Mouse (Mus musculus) lung, embryonic 16.5 days (tissue): ENCODE results near the gene Fam222a. TPM values are rescaled to one million over a fixed set of nuclear protein-coding genes. Genes with fewer than 3 reads are reported as not detected.
A peak's percentile ranks its signal among the peaks of the same experiment; 100 is the strongest.

ENCODE experiments used
- ATAC-seq: fragments of 200-750 bp; cut with Nextera tagmentation; 2 replicates; pipeline ENCODE4 v1.8.0; 2017; ENCODE audit warnings: low read depth, mild to moderate bottlenecking, moderate library complexity
- H3K27ac ChIP-seq: fragments of 300-500 bp; sonication (generic); 2 replicates; pipeline ENCODE4 v1.5.1; 2014; ENCODE audit warnings: mild to moderate bottlenecking, control low read depth, low read length
- H3K27me3 ChIP-seq: fragments of 300-500 bp; sonication (generic); 2 replicates; pipeline ENCODE4 v1.6.1; 2014; ENCODE audit warnings: low read depth, low read length, mixed read lengths; ENCODE audit not compliant: control insufficient read depth, insufficient read depth
- H3K36me3 ChIP-seq: fragments of 300-500 bp; sonication (generic); 2 replicates; pipeline ENCODE4 v1.6.1; 2014; ENCODE audit warnings: low read length; ENCODE audit not compliant: control insufficient read depth, insufficient read depth
- H3K4me1 ChIP-seq: fragments of 300-500 bp; sonication (generic); replicated peaks from 2 replicates; pipeline ENCODE4 v1.6.1; 2014; ENCODE audit warnings: low read length, mixed read lengths; ENCODE audit not compliant: control insufficient read depth, insufficient read depth
- H3K4me2 ChIP-seq: fragments of 300-500 bp; sonication (generic); 2 replicates; pipeline ENCODE4 v1.6.1; 2014; ENCODE audit warnings: low read depth, low read length, control low read depth
- H3K4me3 ChIP-seq: fragments of 300-500 bp; sonication (generic); 2 replicates; pipeline ENCODE4 v1.5.1; 2014; ENCODE audit warnings: mild to moderate bottlenecking, low read length, control low read depth
- H3K9ac ChIP-seq: fragments of 300-500 bp; sonication (generic); 2 replicates; pipeline ENCODE4 v1.6.1; 2014; ENCODE audit warnings: low read length, control low read depth
- H3K9me3 ChIP-seq: fragments of 300-500 bp; sonication (generic); 2 replicates; pipeline ENCODE4 v1.6.1; 2016; ENCODE audit warnings: low read length; ENCODE audit not compliant: control insufficient read depth
- WGBS: fragments of 180-500 bp; shearing (Covaris S2); extraction: QIAGEN DNeasy Blood & Tissue Kit; methylation state at CpG from one replicate; pipeline ENCODE4 v1.1.7; 2014; 5-methylcytosine and 5-hydroxymethylcytosine counted together
- polyA plus RNA-seq: library from polyadenylated mRNA; unstranded; fragments of >200 nt; fragmentation: Nextera tagmentation; extraction: Ambion mirVana; gene quantifications from 2 replicates; pipeline ENCODE4 v1.2.1, GENCODE M21; 2015

Gene Fam222a
- polyA plus RNA-seq, 1 experiment from 2014 or later, result 2.3 TPM

GRCm38 (mm10) chr5:114585682-114586081 is 17.9 kb downstream of the Fam222a start:
- H3K4me2 ChIP-seq, result no peak overlapping the region
- WGBS, result 11% methylated on average over 5 of the region's 5 CpGs

DNA sequence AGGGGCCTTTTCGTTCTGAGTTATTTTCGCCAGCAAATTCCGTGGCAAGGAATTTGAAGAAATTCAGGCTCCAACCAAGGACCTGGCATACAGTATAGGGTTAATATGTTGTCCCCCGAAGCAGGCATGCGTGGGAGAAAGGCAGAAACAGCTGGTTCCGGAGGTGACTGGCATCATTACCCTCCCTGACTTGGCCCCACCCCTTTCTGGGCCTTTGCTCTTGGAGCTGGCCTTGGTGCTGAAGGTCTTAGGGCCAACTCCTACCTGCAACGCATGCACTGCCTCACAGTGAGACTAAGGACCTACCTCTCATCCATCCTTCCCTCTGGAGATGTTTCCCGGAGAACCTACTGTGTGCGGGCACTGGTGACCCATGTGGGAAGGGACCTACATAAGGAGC is 20.1 kb downstream of the Fam222a start:
- no peak for ATAC-seq
- Histone ChIP-seq H3K27ac (no peak overlapping the region), H3K36me3 (no peaks in the 10 kb centered on the region), H3K4me2 (no peak overlapping the region), H3K27me3 (no peaks in the 10 kb centered on the region), H3K4me1 (peaks cover 58% of the 10 kb centered on the region), H3K9me3 (no peaks in the 10 kb centered on the region), H3K4me3 (no peak overlapping the region), H3K9ac (no peak overlapping the region)
- 35% methylated on average over 9 of the region's 9 CpGs for WGBS

More at GRCm38 (mm10) chr5:114585682-114586081, 17.9 kb downstream of the Fam222a start:
- Histone ChIP-seq H3K4me1 (peaks cover 45% of the 10 kb centered on the region), H3K27ac (peak overlapping the region; percentile 26), H3K9me3 (no peaks in the 10 kb centered on the region), H3K36me3 (no peaks in the 10 kb centered on the region), H3K27me3 (no peaks in the 10 kb centered on the region), H3K4me3 (no peak overlapping the region), H3K9ac (peak overlapping the region; percentile 14; the same call in 1 of the 2 replicates)
- no peak for ATAC-seq

GRCm38 (mm10) chr5:114588416-114588815 is 20.6 kb downstream of the Fam222a start:
- no peak overlapping the region for H3K9ac ChIP-seq
- peaks cover 62% of the 10 kb centered on the region for H3K4me1 ChIP-seq
- H3K4me3 ChIP-seq, result no peak overlapping the region
- ATAC-seq, result no peak
- 37% methylated on average over 10 of the region's 10 CpGs for WGBS
- no peak overlapping the region for H3K27ac ChIP-seq
- H3K36me3 ChIP-seq, result no peaks in the 10 kb centered on the region
- H3K9me3 ChIP-seq, result no peaks in the 10 kb centered on the region
- H3K27me3 ChIP-seq, result no peaks in the 10 kb centered on the region
- H3K4me2 ChIP-seq, result no peak overlapping the region

- 48% methylated on average over 6 of the region's 6 CpGs for WGBS
- H3K27me3 ChIP-seq, result no peaks in the 10 kb centered on the region
- no peaks in the 10 kb centered on the region for H3K9me3 ChIP-seq
- no peak overlapping the region for H3K9ac ChIP-seq
- H3K4me1 ChIP-seq, result peaks cover 64% of the 10 kb centered on the region
- no peak overlapping the region for H3K4me3 ChIP-seq
- ATAC-seq, result no peak
- H3K4me2 ChIP-seq, result no peak overlapping the region
- no peak overlapping the region for H3K27ac ChIP-seq
- H3K36me3 ChIP-seq, result no peaks in the 10 kb centered on the region
These were observed 21.2 kb downstream of the Fam222a start for GRCm38 (mm10) chr5:114589026-114589425.

DNA sequence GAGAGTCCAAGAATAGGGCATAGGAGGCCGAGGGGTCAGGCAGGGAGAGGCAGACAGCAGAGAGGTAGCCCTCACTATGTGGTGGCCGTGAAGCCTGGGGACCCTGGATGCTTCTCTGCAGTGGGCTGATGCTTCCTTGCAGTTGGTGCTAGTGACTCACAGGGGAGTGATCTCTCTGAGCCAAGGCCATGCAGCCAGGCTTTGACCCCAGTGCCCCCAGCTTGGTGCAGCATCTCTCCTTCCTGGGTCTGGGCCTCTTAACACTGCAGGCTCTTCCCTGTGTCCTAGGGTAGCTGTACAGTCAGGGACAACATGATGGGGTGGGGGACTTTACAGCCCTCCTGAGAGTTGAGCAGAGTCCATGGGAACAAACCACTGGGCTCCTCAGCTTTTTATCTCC is 21.6 kb downstream of the Fam222a start:
- Histone ChIP-seq H3K4me2 (no peak overlapping the region), H3K9me3 (no peaks in the 10 kb centered on the region), H3K9ac (no peak overlapping the region), H3K27ac (no peak overlapping the region), H3K27me3 (no peaks in the 10 kb centered on the region), H3K36me3 (no peaks in the 10 kb centered on the region), H3K4me1 (peaks cover 69% of the 10 kb centered on the region), H3K4me3 (no peak overlapping the region)
- 47% methylated on average over 2 of the region's 2 CpGs for WGBS
- no peak for ATAC-seq

GRCm38 (mm10) chr5:114590043-114590913 is 22.5 kb downstream of the Fam222a start:
- H3K4me1 ChIP-seq, result peaks cover 69% of the 10 kb centered on the region
- H3K9me3 ChIP-seq, result no peaks in the 10 kb centered on the region
- H3K4me3 ChIP-seq, result no peak overlapping the region
- 69% methylated on average over 17 of the region's 17 CpGs for WGBS
- H3K4me2 ChIP-seq, result no peak overlapping the region
- ATAC-seq, result no peak; the same call in 1 of the 2 replicates
- H3K27ac ChIP-seq, result peak overlapping the region; percentile 56; the same call in 1 of the 2 replicates
- no peaks in the 10 kb centered on the region for H3K36me3 ChIP-seq
- no peaks in the 10 kb centered on the region for H3K27me3 ChIP-seq
- no peak overlapping the region for H3K9ac ChIP-seq

DNA sequence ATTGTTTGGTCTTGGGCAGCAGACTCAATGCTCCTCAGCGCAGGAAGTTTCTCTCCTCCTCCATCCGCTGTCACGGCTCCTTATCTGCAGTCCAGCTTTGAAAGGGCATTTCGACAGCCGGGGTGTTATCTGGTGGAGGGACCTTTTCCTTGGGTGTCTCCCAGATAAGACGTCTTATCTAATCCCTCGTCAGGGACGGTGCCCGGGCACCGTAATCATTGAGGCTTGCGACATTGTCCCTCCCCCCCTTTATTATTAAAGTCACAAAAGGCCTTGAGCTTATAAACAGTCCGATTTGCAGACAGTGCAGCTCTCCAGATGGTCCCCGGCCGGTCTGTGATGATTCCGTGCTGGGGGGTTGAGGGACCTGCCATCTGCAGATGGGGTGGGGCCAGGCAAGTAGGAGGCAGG is 23.3 kb downstream of the Fam222a start:
- H3K27ac ChIP-seq, result peak overlapping the region; percentile 56
- no peaks in the 10 kb centered on the region for H3K27me3 ChIP-seq
- H3K9me3 ChIP-seq, result no peaks in the 10 kb centered on the region
- no peaks in the 10 kb centered on the region for H3K36me3 ChIP-seq
- H3K4me1 ChIP-seq, result peaks cover 63% of the 10 kb centered on the region
- peak; percentile 13 for ATAC-seq
- no peak overlapping the region for H3K4me3 ChIP-seq
- 12% methylated on average over 15 of the region's 15 CpGs for WGBS
- 0 out of 2 replicates have a peak overlapping the region, but pooled peaks have one; percentile 17 for H3K9ac ChIP-seq
- H3K4me2 ChIP-seq, result peak overlapping the region; percentile 22; the same call in 1 of the 2 replicates

- Histone ChIP-seq H3K27ac (no peak overlapping the region), H3K27me3 (no peaks in the 10 kb centered on the region), H3K4me3 (no peak overlapping the region), H3K9me3 (no peaks in the 10 kb centered on the region), H3K9ac (no peak overlapping the region), H3K4me1 (peaks cover 77% of the 10 kb centered on the region), H3K36me3 (no peaks in the 10 kb centered on the region), H3K4me2 (no peak overlapping the region)
- 62% methylated on average over 19 of the region's 19 CpGs for WGBS
- no peak for ATAC-seq
These were observed 24.8 kb downstream of the Fam222a start for GRCm38 (mm10) chr5:114592463-114593160.

DNA sequence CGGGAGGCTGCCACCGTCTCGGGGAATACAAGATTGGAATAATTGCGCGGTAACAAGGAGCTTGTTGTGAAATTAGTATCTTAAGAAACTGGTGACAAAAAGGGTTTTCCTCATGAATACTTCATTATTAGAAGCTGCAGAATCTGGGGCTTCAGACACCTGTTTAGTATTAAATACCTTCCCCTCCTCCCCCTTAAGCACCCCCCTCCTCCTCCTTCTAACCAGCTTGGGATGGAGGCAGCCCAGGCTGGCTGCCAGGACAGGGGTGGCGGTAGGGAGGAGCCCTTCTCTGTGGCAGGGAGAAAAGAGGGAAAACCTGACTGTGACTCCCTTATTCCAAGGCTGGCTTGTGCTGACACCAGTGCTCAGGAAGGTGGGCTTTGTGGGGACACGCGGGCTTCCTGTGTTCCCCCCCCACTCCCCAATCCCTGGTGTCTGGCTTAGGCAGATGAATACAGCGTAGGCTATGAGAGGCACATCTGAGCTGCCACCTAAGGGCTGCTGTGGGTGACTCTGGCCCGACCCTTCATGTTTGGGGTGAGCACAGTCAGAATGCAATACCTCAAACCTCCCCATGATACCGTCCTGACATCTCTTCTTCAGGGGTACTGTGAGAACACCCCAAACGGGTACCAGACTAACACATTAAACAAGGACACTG is 25.5 kb downstream of the Fam222a start:
- Histone ChIP-seq H3K4me3 (no peak overlapping the region), H3K4me1 (peaks cover 79% of the 10 kb centered on the region), H3K36me3 (no peaks in the 10 kb centered on the region), H3K9me3 (no peaks in the 10 kb centered on the region), H3K27ac (no peak overlapping the region), H3K9ac (no peak overlapping the region), H3K27me3 (no peaks in the 10 kb centered on the region), H3K4me2 (no peak overlapping the region)
- no peak for ATAC-seq
- 62% methylated on average over 12 of the region's 12 CpGs for WGBS
